Mouse (Mus musculus) thymus, adult 18-20 months (tissue): ENCODE results near the gene Ciart.
A peak's percentile ranks its signal among the peaks of the same experiment; 100 is the strongest.
"Not testable (repeated sequence)": the region's sequence is repeated elsewhere in the genome, so short reads cannot be mapped to it uniquely, and the experiment has no call there.

ENCODE experiments used
- DNase-seq, 2 experiments: peaks; one replicate each; pipeline ENCODE4 v3.0.0; 2022; ENCODE audit warnings: mixed read lengths in 2 of 2

Ciart gene

DNA sequence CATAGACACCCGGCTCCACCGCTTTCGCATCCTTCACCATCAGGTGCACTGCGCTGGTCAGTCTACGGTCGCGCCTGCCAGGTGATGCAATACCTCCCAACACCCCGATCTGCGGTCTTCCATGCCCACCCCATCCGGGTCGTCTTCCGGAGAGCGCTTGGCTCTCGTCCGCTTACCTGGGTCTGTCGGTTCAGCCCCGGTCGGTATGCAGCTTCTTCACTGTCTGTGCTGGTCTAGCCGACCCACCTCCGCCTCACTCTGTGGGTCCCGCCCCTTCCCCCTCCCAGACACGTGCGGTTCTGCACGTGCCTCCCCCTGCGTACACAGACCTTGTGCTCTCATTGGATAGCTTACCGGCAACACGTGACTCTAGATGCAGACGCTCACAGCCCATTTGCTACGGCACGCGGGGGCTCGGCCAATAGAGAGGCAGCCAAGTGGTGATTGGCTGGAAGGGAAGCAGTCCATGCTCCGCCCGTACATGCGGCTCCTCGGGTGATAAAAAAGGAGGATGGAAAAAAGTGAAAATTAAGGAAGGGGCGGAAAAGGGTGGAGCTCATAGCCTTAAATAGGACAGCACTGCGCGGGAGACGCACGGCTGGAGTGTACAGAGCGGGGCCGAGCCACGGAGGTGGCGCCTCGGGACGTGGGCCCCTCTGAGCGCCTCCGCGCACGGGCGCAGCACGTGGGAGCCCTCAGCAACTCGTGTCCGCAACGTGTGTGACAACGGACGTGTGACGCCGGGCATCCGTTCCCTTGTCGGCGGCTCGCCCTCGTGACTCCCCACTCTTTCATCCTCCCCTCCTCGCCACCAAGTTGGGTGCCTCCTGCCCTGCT lies at the start of gene Ciart:
Gene Ciart, minus strand, starts transcription at position 273 of the 837 bp plus-strand sequence.
- peak; percentile 87 to 91 for DNase-seq

DNA sequence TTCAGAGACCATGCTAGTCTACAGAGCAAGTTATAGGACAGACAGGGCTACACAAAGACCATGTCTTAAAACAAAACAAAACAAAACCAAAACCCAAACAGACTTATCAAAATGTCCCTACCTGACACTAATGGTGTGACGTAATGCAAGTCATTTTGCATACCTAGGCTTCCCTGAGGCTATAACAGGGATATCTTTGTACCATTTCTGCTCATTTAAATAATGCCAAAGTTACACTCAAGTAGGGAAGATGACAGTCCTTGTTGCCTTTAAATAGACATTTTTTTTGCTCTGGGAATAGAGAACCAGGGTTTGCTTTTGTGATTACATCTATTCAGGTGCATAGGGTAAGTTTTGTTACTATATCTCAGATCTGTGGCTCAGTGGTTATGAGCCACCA lies 49.4 kb upstream of the Ciart start:
- DNase-seq, result no peak

DNA sequence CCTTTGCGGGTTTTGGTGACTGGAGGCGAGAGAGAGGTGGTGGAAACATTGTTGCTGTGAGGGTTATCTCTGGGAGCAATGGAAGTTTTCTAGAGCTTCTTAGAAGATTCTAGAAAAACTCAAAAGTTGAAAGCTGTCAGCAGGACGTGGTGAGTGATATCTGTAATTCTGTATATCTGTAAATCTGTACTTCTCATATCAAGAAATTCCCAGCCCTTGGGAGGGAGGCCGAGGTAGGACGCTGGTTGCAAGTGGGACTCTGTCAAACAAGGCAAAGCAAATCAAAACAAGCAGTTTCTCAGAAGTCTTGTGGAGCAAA lies 48.4 kb upstream of the Ciart start:
- DNase-seq, result no peak

DNA sequence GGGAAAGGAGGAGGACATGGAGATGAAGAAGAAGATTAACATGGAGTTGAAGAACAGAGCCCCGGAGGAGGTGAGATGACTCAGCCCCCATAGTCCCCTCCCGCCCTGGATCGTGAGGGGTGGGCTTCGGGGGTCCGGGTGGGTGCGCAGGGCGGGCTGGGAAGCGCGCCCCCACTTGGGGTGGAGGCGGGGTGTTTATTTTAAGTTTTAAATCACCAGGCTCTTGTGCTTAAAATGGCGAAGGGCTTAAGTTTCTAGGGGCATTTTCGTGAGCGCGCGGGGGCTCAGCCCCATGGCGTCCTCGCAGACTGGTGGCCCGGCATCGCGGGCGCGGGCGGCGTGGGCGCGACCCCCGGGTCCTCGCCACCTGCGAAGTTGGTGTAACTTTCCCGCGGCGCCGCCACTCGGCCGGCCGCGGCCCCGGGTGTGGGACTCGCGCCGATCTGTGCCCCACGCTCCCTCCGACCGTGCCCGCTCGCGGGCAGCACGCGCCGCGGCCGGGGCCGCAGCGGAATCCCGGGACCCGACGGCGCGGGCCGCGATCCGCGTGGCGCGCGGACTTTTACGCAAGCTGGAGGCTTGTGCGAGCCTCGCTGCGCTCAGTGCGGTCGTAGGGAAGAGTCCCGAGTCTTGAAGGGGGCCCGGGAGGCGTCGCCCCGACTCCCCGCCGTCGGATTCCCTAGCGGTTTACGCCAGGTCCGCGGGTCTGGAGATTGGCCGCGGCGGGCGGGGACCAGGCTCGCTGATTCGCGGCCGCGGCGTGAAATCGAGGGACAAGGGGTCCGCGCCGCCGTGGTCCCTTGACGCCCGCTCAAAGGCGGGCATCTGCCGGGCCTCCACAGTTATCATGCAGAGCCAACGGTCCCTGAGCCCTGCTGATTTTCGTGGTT lies 47.8 kb upstream of the Ciart start:
- DNase-seq, result peak; percentile 28 to 42

DNA sequence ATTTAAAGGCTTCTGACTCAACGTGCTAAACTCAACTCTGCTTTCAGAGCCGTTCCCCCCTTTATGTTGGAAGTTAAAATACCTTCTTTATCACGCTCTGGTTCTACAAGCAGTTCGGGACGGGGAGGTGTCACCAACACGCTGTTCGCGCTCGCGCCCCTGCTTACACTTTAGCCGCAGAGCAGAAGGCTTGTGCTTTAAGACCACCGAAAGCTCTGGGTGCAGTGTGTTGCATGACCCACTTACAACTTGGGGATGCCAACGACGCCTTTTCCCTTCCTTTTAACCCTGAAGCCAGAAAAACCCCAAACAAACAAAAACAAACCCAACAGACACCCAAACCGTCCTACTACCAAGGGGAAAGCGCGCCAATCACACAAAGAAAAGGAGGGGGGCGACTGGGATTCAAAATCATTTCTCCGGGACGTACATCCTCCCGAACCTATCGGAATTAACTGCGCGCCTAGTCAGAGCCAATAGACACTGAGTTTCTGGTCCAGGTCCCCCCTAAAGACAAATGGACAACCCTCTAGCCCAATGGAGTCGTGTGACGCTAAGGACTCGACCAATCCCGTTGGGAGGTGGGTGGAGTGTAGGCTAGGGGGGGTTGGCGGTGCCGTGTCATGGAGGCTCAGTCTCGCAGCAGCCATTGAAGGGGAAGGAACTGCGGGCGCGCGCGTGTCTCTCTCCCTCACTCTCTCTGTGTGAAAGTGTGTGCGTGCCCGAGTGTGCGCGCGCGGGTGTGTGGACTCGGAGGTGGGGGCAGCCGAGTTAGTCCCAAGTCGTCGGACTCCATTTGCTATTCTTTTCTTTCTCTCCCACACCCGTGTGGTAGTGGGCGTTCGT lies 46.8 kb upstream of the Ciart start, which contains the start of gene Anp32e:
Gene Anp32e, plus strand, starts transcription at position 589 of the 846 bp plus-strand sequence.
- peak; percentile 95 to 98 for DNase-seq

DNA sequence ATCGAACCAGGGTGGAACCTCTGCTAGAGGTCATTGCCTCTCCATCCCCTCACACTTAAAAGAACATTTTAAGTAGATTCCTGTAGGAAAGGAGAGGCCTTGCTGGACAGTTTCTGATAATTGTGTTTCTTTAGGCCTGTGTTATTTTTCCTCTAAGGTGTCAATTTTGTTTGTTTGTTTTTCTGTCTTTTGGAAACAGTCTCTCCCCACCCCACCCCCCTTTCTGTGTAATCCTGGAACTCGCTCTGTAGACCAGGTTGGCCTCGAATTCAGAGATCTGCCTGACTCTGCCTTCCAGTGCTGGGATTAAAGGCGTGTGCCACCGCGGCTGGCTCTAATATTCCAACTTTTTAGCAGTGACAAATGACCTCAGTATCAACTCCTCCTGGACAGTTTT lies 46.2 kb upstream of the Ciart start:
- no peak for DNase-seq

DNA sequence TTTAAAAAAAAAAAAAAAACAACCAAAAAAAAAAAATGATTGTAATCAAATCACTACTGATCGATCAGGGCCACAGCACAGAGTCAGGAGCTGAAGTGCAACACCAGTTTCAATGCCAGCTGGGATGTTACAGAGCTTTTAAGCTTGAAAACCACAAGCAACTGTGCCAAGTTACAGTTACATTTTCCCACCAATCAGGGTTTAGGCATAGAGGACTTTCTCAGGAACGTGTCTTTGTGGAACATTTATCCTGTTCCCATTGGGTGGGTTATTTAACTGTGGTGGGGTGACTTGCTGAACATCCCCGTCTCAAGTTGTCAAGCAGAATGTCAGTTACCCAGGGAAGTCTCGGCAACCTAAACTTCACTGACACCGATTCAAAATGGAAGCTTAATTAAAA lies 43.0 kb upstream of the Ciart start:
- no peak for DNase-seq

DNA sequence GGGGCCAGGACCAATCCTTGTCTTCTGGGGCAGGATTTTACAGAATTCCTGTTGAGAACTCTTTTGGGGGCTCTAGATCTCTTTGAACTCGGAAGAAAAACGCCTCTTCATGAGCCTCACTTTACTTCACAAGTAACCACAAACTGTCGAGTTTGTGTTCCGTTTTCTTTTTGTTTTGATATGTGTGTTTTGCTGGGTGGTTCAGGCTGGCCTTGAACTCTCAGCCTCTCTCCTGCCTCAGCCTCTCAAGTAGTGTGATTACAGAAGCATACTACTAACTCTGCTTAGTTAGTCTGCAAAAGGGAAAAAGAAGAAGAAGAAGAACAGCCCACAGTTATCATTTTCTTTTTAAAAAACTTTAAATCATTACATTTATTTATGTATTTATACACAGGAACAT lies 42.1 kb upstream of the Ciart start:
- no peak for DNase-seq

DNA sequence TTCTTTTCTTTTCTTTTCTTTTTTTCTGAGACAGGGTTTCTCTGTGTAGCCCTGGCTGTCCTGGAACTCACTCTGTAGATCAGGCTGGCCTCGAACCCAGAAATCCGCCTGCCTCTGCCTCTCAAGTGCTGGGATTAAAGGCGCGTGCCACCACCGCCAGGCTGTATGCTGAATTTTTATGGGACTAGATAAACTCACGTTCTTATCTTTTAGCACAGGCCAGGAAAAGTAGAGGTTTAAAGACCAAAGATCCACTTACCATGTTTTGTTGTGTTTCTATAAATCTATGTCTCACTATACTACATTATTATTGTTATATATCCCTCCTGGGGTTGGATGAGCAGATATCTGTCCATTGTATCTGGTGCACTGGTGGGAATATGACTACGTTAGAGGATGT lies 41.4 kb upstream of the Ciart start:
- DNase-seq, result not testable (repeated sequence)

DNA sequence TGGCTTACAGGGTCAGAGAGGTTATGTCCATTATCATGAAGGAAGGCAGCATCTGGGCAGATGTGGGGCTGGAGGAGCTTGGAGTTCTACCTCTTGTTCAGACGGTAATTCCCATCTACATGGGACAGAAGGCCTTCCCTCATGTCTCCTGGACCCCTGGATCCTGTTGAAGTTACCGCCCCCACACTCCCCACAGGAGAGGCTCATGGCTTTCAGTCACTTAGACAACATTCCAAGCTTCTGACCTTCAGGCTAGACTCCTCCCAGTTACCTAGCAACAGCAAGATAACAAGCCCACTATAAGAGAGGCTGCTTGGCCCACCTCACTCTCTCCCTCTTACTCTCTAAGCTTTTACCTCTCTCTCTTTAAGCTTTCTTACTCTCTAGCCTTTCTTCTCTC lies 38.5 kb upstream of the Ciart start:
- not testable (repeated sequence) for DNase-seq

DNA sequence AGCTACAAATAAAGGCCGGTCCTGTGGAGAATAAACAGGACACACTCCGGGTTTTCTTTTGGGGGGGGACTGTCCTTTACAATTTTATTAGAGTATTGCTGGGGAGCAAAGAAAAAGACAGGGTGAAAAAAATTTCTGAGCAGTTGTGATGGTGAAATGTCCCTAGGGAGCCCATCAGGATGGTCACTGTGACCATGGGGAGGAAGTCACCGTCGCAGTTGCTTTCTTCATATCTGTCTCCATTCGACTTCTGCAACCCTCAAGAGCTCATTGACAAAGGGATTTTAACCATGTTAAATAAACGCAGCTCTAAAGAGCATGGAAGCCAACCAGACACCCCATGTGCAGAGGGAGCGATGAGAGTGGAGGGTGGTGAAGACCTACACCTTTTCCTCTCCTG lies 34.7 kb upstream of the Ciart start:
- DNase-seq, result no peak

DNA sequence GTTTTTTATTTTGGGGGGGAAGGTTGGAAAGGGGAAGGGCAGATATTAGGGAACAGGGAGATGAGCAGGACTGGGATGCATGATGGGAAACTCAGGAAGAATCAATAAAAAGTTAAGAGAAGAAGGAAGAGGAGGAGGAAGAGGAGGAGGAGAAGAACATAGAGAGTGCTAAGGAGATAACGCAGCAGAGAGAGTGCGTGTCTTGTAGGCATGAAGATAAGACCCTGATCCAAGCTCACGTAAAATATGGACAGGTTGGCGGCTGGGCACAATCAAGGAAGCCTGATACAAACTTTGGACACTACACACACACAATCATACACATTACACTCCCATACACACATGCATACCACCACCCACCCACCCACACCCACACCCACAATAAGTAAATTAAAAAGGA lies 32.7 kb upstream of the Ciart start:
- no peak for DNase-seq

DNA sequence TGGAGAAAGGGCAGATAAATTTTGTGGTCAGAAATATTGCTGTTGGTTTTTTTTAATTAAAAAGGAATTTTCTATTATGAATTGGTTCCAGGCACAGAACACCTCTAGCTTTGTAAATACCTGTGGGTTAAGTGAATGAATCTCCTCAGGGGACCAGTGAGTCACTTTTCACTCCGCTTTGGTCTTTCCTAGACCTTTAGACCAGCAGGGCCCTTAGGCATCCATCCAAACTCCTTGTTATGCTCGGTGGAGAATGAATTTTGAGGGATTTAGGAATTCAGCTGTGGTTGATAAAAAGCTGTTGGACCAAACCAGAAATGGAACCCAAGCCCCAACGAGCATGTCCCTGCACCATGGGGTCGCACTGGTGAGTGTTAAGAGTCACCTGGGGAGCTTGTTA lies 25.6 kb upstream of the Ciart start:
- no peak for DNase-seq

DNA sequence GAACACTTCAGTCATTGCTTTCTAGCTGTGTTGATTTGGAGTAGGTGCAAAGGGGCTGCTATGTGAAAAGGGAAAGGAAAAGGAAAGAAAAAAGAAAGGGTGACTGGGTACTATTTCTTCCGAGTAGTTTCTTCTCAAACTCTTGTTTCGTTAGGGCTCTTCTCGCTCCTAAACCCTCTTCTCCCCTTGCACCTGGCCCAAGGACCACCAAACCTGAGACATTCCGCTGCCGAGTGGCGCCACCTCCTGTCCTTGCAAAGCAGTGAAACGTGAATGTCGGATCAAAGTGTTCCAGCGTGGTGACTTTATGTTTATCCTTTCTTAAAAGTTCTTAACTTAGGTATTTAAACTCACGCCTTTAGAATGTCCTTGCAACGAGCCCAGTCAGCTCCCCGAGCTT lies 24.8 kb upstream of the Ciart start:
- DNase-seq, result peak; percentile 53 to 65

DNA sequence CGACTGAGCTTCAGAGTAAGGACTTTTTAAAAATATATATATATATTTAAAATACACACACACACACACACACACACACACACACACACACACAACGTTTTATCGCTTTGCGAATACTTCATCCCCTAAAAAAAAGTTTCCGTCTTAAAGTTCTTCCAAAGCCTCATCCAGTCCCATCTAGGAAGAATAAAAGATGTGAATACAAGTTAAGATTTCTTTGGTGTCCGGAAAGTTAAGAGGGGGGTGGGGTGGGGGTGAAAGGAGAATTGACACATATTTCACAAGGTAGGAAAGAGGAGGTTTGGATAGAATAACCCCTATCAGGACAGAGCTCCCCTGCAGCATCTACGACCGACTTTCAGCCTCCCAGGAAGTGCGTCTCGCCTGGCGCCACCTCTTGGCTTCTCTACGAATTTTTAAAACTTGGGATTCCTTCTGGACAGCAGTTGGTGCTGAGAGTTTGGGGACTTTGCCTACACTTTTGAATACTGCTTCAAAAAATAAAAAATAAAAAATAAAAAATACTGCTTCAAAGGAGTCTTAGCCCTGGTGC lies 24.0 kb upstream of the Ciart start:
- no peak for DNase-seq

DNA sequence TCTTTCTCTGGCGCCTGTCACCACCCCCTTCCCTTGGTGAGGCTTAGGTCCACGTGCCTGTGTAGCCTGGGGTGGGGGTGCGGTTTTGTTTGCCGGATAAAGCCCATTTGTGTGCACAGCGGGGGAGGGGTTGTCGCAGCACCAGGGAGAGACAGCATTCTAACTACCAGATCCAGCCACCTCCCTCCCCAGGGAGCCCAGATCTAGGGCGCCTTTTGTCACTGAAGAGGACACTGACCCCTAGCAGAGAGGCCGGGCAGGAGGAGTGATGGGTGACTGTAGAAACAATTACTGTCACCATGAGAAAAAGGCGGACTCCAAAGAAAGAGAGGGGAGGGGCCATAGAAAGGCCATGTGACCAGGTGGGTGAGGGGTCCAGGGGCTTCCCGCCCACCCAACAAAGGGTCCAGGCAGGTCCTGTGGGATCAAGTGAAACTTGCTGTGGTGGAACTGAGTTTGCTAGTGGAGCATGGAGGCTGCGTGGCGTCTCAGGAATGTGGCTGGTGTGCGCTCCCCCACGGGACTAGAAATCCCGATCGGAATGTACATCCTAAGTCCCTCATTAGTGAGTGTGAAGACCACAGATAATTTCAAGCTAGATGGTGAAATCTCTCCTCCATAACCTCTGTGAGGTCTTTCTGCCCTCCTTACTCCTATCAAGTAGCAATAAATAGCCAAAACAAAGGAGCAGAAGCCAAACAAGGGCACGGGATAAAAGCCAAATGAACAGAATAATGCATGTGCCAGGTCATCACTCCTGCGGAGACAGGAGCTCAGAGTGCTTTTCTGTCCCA lies 23.3 kb upstream of the Ciart start:
- no peak for DNase-seq

DNA sequence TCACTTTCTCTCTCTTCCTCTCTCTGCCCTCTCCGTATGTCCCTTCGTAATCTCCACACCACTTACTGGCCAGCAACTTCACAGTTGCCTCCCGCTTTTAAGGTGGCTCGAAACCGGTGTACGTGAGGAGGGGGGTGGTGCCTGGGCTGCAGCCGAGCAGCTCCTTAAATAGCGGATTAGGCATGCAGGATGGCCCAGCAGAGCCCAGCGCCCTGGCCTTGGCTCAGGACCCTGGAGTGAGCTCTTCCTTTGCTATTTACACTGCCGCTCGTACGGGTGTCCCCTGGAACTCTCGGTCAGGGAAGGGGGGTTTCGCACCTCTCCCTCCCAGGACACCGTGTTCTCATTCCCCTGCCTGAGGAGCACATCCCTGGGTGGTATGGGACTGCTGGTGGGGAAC lies 22.5 kb upstream of the Ciart start, which contains the start of gene Car14:
Gene Car14, minus strand, starts transcription at position 124 of the 400 bp plus-strand sequence.
- no peak for DNase-seq

DNA sequence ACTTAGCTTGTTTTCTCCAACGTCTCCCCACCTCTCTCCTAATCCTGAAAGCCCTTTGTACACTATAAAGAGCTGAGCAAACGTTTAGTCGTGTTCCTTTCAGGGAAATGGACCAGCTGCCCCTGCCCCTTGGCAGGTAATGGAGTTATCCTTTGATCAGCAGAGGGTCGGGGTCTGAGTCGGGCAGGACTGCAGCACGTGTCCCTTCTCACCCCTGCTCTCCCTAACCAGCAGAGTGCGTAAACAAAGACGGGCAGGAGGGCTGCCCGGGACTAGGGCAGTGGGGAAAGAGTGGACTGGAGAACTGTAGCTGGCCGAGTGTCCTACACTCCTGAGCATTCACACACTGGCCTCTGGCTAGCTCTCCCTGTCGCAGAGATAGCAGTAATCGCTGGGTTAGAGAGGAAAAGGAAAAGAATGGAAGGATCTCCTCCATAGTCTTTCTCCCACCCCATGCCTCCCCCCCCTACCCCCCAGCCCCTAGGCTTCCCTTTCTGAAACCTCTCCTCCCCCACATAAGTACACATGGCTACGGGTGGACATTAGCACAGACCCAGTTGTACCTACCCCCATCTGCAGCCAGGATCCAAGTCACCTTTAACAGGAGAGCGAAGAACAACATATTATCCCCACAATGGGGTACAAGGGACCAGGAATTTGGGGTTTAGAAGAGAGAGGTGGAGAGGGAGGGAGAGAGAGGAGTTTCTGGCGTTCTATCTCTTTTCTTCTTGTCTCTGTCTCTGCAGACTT lies 21.9 kb upstream of the Ciart start:
- no peak for DNase-seq

DNA sequence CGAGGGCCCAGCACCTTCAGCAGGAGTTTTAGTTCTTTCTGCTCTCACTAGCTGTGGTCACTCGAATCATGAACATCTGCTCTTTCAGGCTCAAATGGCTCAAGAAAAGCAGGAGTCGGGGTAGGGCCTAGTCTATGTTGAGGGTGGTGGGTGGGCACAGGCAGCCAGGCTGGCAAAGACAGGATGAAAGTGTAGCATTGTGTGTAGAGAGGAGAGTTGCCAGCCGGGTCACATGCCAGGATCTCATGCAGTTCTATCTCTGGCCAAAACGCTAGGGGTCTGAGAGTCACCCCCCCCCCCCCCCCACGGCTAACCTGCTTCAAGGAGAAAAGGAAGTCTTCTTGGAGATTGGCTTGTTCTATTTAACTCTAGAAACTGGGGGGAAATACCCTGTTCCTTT lies 20.6 kb upstream of the Ciart start:
- DNase-seq, result no peak

DNA sequence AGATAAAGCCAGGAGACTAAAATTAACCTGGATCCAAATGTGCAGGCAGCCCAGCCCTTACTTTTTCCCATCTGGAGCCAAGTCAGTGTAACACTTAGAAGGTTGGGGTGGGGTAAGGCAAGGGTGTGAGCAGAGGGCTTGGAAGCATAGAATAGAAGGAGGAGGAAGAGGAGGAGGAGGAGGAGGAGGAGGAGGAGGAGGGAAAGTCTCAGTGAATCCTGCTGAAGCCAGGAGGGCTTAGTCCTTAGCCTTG lies 20.2 kb upstream of the Ciart start:
- no peak for DNase-seq

DNA sequence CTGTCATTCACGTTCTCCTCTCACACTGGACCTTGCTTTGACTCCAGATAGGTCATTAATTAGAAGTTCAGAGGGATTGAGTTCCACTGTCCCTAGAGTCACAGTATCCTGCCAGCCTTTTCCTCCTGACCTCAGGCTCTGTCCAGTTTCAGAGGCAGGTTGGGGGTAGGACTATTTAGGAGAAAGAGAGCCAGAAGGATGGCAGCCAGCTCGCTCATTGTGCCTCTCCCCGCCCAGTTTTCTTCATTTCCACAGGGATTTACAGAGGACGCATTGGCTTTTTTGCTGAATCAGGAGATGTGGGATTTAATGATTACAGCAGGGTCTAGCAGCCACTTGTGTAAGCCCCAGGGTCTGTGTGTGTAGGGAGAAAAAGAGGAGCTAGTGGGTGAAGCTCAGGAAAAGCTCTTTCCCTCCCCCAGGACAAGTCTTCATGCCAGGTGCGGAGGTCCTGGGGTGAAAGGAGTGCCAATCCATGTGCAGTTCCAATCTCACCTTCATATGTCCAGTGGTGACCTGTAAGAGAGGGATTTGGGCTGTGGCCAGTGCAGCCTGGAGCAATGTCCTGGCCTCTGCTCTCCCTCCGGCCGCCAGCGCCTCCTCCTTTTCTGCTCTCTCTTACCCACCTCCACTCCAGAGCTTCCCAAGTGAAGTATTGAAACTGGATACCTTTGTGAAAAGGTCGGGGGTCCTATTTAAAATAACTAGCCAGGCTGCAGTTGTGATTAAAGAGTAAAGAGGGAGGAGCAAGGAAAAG lies 19.7 kb upstream of the Ciart start:
- no peak for DNase-seq
